Comparison of ENCODE assay signal across 8 mouse cellular contexts in the genomic region with DNA sequence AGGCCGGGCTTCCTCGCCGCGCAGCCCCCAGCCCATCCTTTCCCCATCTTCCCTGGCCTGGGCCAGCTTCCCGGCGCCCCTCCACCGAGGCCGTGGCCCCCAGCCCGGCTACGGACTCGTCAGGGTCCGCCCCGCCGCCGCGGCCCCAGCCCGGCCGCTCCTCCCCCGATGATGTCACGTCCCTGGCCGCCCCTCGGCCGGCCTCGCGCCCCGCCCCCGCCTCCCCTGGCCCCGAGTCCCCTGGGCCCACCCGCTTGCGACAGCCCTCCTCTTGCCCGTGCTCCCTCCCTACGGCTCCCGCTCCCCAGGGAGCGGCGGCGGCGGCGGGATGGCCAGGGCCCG. TPM values are rescaled to one million over a fixed set of nuclear protein-coding genes. Genes with fewer than 3 reads are reported as not detected.
DNase-seq lines count a peak whose midpoint lies in the region; ATAC-seq and TF ChIP-seq lines count a peak whose summit lies in the region.

A gene (plus strand): TSS at position 234 of the 342 bp plus-strand sequence.

- H3K36me3 ChIP-seq in embryonic facial prominence, embryonic 14.5 days (ENCODE audit: control insufficient read depth, insufficient read depth, low read length): no peaks in the 10 kb centered on the region
- H3K36me3 ChIP-seq in limb, embryonic 15.5 days: no peaks in the 10 kb centered on the region
- no peaks in the 10 kb centered on the region for H3K36me3 ChIP-seq in myocyte (ENCODE audit: control insufficient read depth, insufficient read depth)

- intact Hi-C loops in gastrocnemius, adult 2 months (cut with DNase I): loop anchor here (5.0 kb wide), 1 partner anchor 67 kb away; no protein-coding TSS in a partner anchor

- peak within 1 kb of the TSS; percentile 81 for H3K9ac ChIP-seq in embryonic facial prominence, embryonic 14.5 days (ENCODE audit: low read depth, low read length)
- peak within 1 kb of the TSS; percentile 66 for H3K9ac ChIP-seq in limb, embryonic 15.5 days

- peak within 1 kb of the TSS; percentile 81 for H3K4me3 ChIP-seq in gastrocnemius, adult 2 months
- H3K4me3 ChIP-seq in embryonic facial prominence, embryonic 14.5 days (ENCODE audit: low read depth, low read length): peak within 1 kb of the TSS; percentile 74
- H3K4me3 ChIP-seq in limb, embryonic 15.5 days: peak within 1 kb of the TSS; percentile 76
- no peak within 1 kb of the TSS for H3K4me3 ChIP-seq in myocyte

- DNase-seq in gastrocnemius, adult 2 months: peak; percentile 74
- no peak for DNase-seq in gastrocnemius, adult 18-20 months (ENCODE audit: low spot score)
- peak; percentile 62 for DNase-seq in R1 (ENCODE audit: low read depth, low spot score)
- DNase-seq in embryonic facial prominence, embryonic 14.5 days (ENCODE audit: low spot score): peak; percentile 80
- DNase-seq in heart, postnatal 4 days: peak; percentile 62
- DNase-seq in thymus, postnatal 10 days (ENCODE audit: low spot score in 2 of 2): no peak

- 0% methylated on average over 19 of the region's 39 CpGs for WGBS in embryonic facial prominence, embryonic 14.5 days
- WGBS in limb, embryonic 15.5 days: 1% methylated on average over 21 of the region's 39 CpGs

- no peak for TF ChIP-seq POLR2A in myocyte (IDR thresholded peaks at IDR 0.05; ENCODE audit: insufficient read length, low read depth)

- H3ac ChIP-seq in myocyte (ENCODE audit: control insufficient read depth, insufficient read length): no peak within 1 kb of the TSS

- H3K79me2 ChIP-seq in myocyte (ENCODE audit: control insufficient read depth, insufficient read depth): no peaks in the 10 kb centered on the region

- peak; percentile 70 for ATAC-seq in embryonic facial prominence, embryonic 14.5 days (ENCODE audit: low read depth)
- peak; percentile 50; the same call in 1 of the 2 replicates for ATAC-seq in limb, embryonic 15.5 days (ENCODE audit: insufficient number of reproducible peaks, low FRiP score, low TSS enrichment, low read depth)

- H3K4me2 ChIP-seq in embryonic facial prominence, embryonic 14.5 days (ENCODE audit: low read depth, low read length): peak within 1 kb of the TSS; percentile 78
- peak within 1 kb of the TSS; percentile 88 for H3K4me2 ChIP-seq in limb, embryonic 15.5 days
- H3K4me2 ChIP-seq in myocyte (ENCODE audit: low read depth): peak within 1 kb of the TSS; percentile 38

- H3K27me3 ChIP-seq in embryonic facial prominence, embryonic 14.5 days (replicated peaks; ENCODE audit: control insufficient read depth, insufficient read depth, low read length): no peaks in the 10 kb centered on the region; the same call in 1 of the 2 replicates
- peaks cover 25% of the 10 kb centered on the region for H3K27me3 ChIP-seq in limb, embryonic 15.5 days
- H3K27me3 ChIP-seq in myocyte (ENCODE audit: control insufficient read depth, insufficient read depth, insufficient read length): peaks cover 25% of the 10 kb centered on the region

- TF ChIP-seq CTCF in gastrocnemius, adult 2 months (IDR thresholded peaks at IDR 0.05): no peak

- H3K9me3 ChIP-seq in embryonic facial prominence, embryonic 14.5 days (ENCODE audit: control insufficient read depth, low read length): no peaks in the 10 kb centered on the region
- H3K9me3 ChIP-seq in limb, embryonic 15.5 days: no peaks in the 10 kb centered on the region

- H3K27ac ChIP-seq in gastrocnemius, adult 2 months: peak within 1 kb of the TSS; percentile 58
- peak within 1 kb of the TSS; percentile 76 for H3K27ac ChIP-seq in embryonic facial prominence, embryonic 14.5 days (replicated peaks; ENCODE audit: low read depth, low read length)
- peak within 1 kb of the TSS; percentile 77 for H3K27ac ChIP-seq in limb, embryonic 15.5 days

- H3K4me1 ChIP-seq in embryonic facial prominence, embryonic 14.5 days (ENCODE audit: control insufficient read depth, insufficient read depth, low read length): peaks cover 14% of the 10 kb centered on the region
- peaks cover 37% of the 10 kb centered on the region for H3K4me1 ChIP-seq in limb, embryonic 15.5 days

TF ChIP-seq in myocyte, 11 proteins besides CTCF, POLR2A, EP300 and RAD21:
- TF ChIP-seq MAX (IDR thresholded peaks at IDR 0.05; ENCODE audit: low read depth) (no peak), E2F4 (IDR thresholded peaks at IDR 0.05; ENCODE audit: insufficient read depth) (no peak), TCF3 (IDR thresholded peaks at IDR 0.05; ENCODE audit: insufficient read length, low read depth) (no peak), POLR2AphosphoS2 (IDR thresholded peaks at IDR 0.05; ENCODE audit: insufficient read length, low read depth) (no peak), MYOD1 (IDR thresholded peaks at IDR 0.05; ENCODE audit: control insufficient read depth in 1 of 3, insufficient read length in 2 of 3, low read depth in 2 of 3) (no peak), TCF12 (IDR thresholded peaks at IDR 0.05; ENCODE audit: insufficient read depth, poor library complexity, severe bottlenecking) (no peak), SRF (IDR thresholded peaks at IDR 0.05; ENCODE audit: control insufficient read depth, insufficient read length, low read depth) (no peak), MYOG (IDR thresholded peaks at IDR 0.05; ENCODE audit: control insufficient read depth in 1 of 3, insufficient read depth in 1 of 3, insufficient read length in 2 of 3, low read depth in 2 of 3) (no peak), REST (IDR thresholded peaks at IDR 0.05; ENCODE audit: insufficient read depth, insufficient read length) (no peak), USF1 (IDR thresholded peaks at IDR 0.05; ENCODE audit: low read depth) (no peak), CEBPB (IDR thresholded peaks at IDR 0.05; ENCODE audit: insufficient read depth, poor library complexity, severe bottlenecking) (no peak)
TF ChIP-seq in myocyte: peak in this region for 0.

RNA-seq across cellular contexts. Expression of the gene that starts here (rescaled TPM):
- total RNA-seq in gastrocnemius, adult 2 months (2021): under 1 TPM; 0.26 to 0.47 TPM
- total RNA-seq in gastrocnemius, adult 18-20 months (2021): under 1 TPM; 0.27 to 0.43 TPM
- 4.2 and 5.1 TPM in 2 replicates for polyA plus RNA-seq in embryonic facial prominence, embryonic 14.5 days (2014; fragmentation: Nextera tagmentation; extraction: Ambion mirVana)
- total RNA-seq in heart, postnatal 4 days (2021): 1 to 10 TPM; 1.1 to 1.5 TPM
- polyA plus RNA-seq in limb, embryonic 15.5 days (2015; fragmentation: Nextera tagmentation; extraction: Ambion mirVana): 2.6 and 2.8 TPM in 2 replicates
- 0.10 TPM for polyA plus RNA-seq in myocyte (2012; fragmentation: generic; extraction: Trizol)

Comparison
In these comparisons a context has a peak if more than half of its experiments do, and no peak if none do; other contexts are left out.
1. Peak in DNase-seq, H3K4me3 ChIP-seq and H3K27ac ChIP-seq in gastrocnemius, adult 2 months; RNA of the gene not detected or under 1 TPM.
2. DNase-seq: peak in R1 (single experiment), embryonic facial prominence, embryonic 14.5 days (single experiment) and heart, postnatal 4 days (single experiment); none in gastrocnemius, adult 18-20 months (single experiment) and thymus, postnatal 10 days (0 of 2).
3. H3K4me2 ChIP-seq: peak in every context shown above with its lines; median percentile 88 in limb, embryonic 15.5 days; 78 in embryonic facial prominence, embryonic 14.5 days; 38 in myocyte.
4. Peak in every context shown above with its lines, with median percentiles within 50 percentile points of each other: H3K27ac ChIP-seq.